Mouse (Mus musculus): ENCODE results near the gene 1700010I14Rik.
A peak's percentile ranks its signal among the peaks of the same experiment; 100 is the strongest.

1700010I14Rik gene

GRCm38 (mm10) chr17:9030181-9030580, 42.0 kb downstream of the 1700010I14Rik start:
- no peak for DNase-seq

- DNase-seq, result peak; percentile 94
These were observed 43.4 kb downstream of the 1700010I14Rik start for GRCm38 (mm10) chr17:9031241-9032141.

- DNase-seq, result peak; percentile 92
These were observed 44.4 kb downstream of the 1700010I14Rik start for GRCm38 (mm10) chr17:9032362-9033044.

DNA sequence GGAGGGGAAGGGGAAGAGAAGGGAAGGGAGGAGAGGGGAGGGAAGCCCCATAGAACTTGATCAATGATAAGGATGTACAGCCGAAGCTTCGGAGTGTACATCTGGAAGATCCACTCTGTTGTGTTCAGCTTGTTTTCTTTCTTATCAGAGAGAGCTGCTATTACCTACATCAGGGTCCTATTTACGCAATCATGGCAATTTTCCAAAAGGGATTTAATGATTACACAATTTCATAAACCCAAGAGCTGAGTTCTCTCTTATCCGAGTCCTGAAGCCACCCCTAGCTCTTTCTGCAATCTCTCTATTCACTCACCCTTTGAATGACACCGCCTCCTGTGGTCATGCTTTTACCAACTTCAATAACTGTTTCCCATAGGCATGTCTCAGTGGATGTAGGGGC, 45.4 kb downstream of the 1700010I14Rik start:
- no peak for DNase-seq

- DNase-seq, result no peak
These were observed 47.6 kb downstream of the 1700010I14Rik start for GRCm38 (mm10) chr17:9035561-9036348.

- DNase-seq, result no peak
These were observed 54.6 kb downstream of the 1700010I14Rik start for GRCm38 (mm10) chr17:9042723-9043122.

DNA sequence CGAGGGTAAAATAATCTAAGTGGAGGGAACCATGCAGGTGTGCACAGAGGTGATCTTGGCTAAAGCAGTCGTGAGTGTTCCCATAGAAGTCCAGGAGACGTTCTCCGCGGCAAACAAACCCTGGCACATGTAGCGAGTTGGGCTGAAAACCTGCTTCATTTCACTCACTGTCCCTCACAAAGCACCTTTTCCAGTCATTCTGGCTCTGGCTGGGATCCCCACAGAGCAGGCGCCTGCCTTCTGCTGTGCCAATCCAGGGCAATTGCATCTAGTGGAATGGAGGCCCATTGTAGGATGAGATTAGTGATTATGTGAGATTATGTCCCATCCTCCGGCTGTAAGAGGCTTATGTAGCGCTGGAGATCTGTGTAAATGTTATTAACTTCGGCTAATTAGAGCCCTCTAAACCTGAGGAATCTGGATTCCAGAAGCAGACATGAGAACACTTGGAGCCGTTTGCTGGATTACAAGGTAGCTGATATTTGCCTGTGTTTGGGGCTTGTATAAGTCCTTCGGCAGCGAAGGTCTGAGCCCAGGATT, 64.4 kb downstream of the 1700010I14Rik start:
- peak; percentile 45 for DNase-seq

DNA sequence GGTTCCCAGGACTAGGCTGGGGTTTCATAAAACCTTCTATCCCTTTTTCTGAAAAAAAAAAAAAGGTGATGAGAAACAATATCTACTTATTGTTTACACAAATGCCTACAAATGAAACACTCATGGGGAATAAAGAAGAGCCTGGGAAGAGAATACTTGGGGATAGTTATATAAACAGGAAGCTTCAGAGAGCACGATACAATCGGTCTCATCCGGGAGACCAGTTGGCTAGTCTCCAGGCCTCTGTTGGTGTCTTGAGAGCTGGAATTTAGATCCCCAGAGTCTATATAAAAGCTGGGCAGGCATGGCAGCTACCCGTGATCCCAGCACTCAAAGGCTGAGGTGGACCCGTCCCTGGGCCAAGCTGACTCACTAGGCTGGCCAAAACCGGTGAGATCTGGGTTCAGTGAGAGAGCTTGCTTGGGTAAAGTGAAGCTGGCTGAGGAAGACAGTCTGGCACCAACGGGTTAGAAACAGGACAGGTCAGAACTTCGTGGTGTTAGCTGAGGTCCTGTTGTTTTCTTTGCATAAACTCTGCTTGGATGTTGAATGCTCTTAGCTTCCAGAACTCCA, 71.3 kb downstream of the 1700010I14Rik start:
- DNase-seq, result no peak

Data from cerebellum, adult 9-10 months (tissue).